Mouse (Mus musculus): ENCODE measurements at regions not wholly inside any gene's neighbourhood (a gene's known extent, or its start where the extent isn't known, plus 50 kb on each side); places are given as distances from the start of the nearest gene placed in this dataset.

DNA sequence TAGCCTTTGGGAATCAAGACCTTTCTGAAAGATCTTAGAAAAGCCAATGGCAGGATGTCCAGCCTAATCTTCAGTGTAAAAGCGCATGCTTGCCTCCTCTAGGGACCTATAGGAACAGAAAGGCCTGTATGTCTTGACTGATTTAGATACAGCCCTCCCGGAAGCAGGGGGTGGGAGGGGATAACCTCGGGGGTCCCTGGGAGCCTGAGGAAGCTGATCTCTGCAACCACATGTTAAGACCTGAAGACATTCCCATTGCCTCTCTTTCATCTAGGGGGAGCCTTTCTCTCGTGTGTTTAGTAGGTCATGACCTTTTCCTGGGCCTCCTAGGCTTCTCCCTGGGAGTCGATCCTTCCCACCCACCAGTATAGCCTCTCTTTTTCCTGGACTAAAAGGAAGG is 95.3 kb upstream of the Ccnd2 start:
- no peak for TF ChIP-seq CTCF (IDR thresholded peaks at IDR 0.05; ENCODE audit: low read depth)
- TF ChIP-seq EP300 (IDR thresholded peaks at IDR 0.05; ENCODE audit: low read depth), result no peak

All from heart, postnatal 0 days (tissue).